Mouse (Mus musculus): ENCODE data around the gene Zfp324. TPM values are rescaled to one million over a fixed set of nuclear protein-coding genes. Genes with fewer than 3 reads are reported as not detected.

The Zfp324 gene
- total RNA-seq, 2 experiments from 2014 or later = 15.3 to 16.7 TPM

GRCm38 (mm10) chr7:13003380-13003779 is 37.7 kb downstream of the Zfp324 start:
- intact Hi-C loops (cut with DNase I) = no loop called here
- DNase-seq (ENCODE audit: extremely low spot score in 1 of 2, low spot score in 2 of 2) = no peak

GRCm38 (mm10) chr7:13006011-13006410 is 40.4 kb downstream of the Zfp324 start:
- intact Hi-C loops (cut with DNase I) = loop anchor here (5.0 kb wide), 2 partner anchors 36 to 94 kb away; no protein-coding TSS in a partner anchor

GRCm38 (mm10) chr7:13006531-13006930 is 40.9 kb downstream of the Zfp324 start:
- intact Hi-C loops (cut with DNase I) = loop anchor here (5.0 kb wide), 2 partner anchors 36 to 94 kb away; no protein-coding TSS in a partner anchor

More at GRCm38 (mm10) chr7:13006011-13006410, 40.4 kb downstream of the Zfp324 start:
- DNase-seq (ENCODE audit: extremely low spot score in 1 of 2, low spot score in 2 of 2) = peak in 1 of 2 experiments; percentile 26

GRCm38 (mm10) chr7:13007341-13008092 is 41.9 kb downstream of the Zfp324 start:
- DNase-seq (ENCODE audit: extremely low spot score in 1 of 2, low spot score in 2 of 2) = peak in 1 of 2 experiments; percentile 58
- intact Hi-C loops (cut with DNase I) = loop anchor here (2.0 to 5.0 kb wide), 3 partner anchors 17 to 95 kb away; no protein-coding TSS in a partner anchor

More at GRCm38 (mm10) chr7:13006531-13006930, 40.9 kb downstream of the Zfp324 start:
- DNase-seq (ENCODE audit: extremely low spot score in 1 of 2, low spot score in 2 of 2) = peak in 1 of 2 experiments; percentile 29

- peak; percentile 94 to 95 for DNase-seq (ENCODE audit: extremely low spot score in 1 of 2, low spot score in 2 of 2)
- intact Hi-C loops (cut with DNase I) = loop anchor here (2.0 to 5.0 kb wide), 3 partner anchors 15 to 97 kb away; no protein-coding TSS in a partner anchor
These were observed 43.7 kb downstream of the Zfp324 start for GRCm38 (mm10) chr7:13009143-13010004.

- DNase-seq (ENCODE audit: extremely low spot score in 1 of 2, low spot score in 2 of 2) = peak in 1 of 2 experiments; percentile 53
- intact Hi-C loops (cut with DNase I) = no loop called here
These were observed 44.6 kb downstream of the Zfp324 start, which contains the start of gene Zbtb45 for GRCm38 (mm10) chr7:13010005-13010908. Gene Zbtb45, minus strand, starts transcription at chr7:13010034.

- no peak for DNase-seq (ENCODE audit: extremely low spot score in 1 of 2, low spot score in 2 of 2)
- intact Hi-C loops (cut with DNase I) = no loop called here
These were observed 48.0 kb downstream of the Zfp324 start for GRCm38 (mm10) chr7:13013671-13014070.

GRCm38 (mm10) chr7:13014275-13014839 is 48.7 kb downstream of the Zfp324 start:
- no peak for DNase-seq (ENCODE audit: extremely low spot score in 1 of 2, low spot score in 2 of 2)
- intact Hi-C loops (cut with DNase I) = no loop called here

- intact Hi-C loops (cut with DNase I) = no loop called here
- DNase-seq (ENCODE audit: extremely low spot score in 1 of 2, low spot score in 2 of 2) = no peak
These were observed 49.6 kb downstream of the Zfp324 start for GRCm38 (mm10) chr7:13015217-13015616.

- peak in 1 of 2 experiments; percentile 86 for DNase-seq (ENCODE audit: extremely low spot score in 1 of 2, low spot score in 2 of 2)
- intact Hi-C loops (cut with DNase I) = no loop called here
These were observed 57.3 kb downstream of the Zfp324 start for GRCm38 (mm10) chr7:13022773-13023535.

Other genes starting within 250 kb of the Zfp324 start
- gene Vmn2r56, start 230.8 kb upstream of the Zfp324 start, total RNA-seq (2021) = under 1 TPM; 0.04 to 0.11 TPM
- gene Zscan18, start 162.2 kb upstream of the Zfp324 start, total RNA-seq (2021) = 10 to 100 TPM; 22.1 to 23.4 TPM
- 10 to 100 TPM; 20.2 to 20.9 TPM for gene Zfp329, start 147.0 kb upstream of the Zfp324 start, total RNA-seq (2021)
- 10 to 100 TPM; 14.5 to 16.7 TPM for gene Zfp110, start 131.1 kb upstream of the Zfp324 start, total RNA-seq (2021)
- 1 to 10 TPM; 7.5 to 7.7 TPM for gene Zfp128, start 84.7 kb upstream of the Zfp324 start, total RNA-seq (2021)
- 10 to 100 TPM; 11.2 to 12.3 TPM for gene Zscan22, start 68.0 kb upstream of the Zfp324 start, total RNA-seq (2021)
- gene Rps5, start 43.5 kb upstream of the Zfp324 start, total RNA-seq (2021) = 100 to 1,000 TPM; 507 to 513 TPM
- 1 to 10 TPM; 1.3 to 1.6 TPM for gene Rnf225, start 38.4 kb upstream of the Zfp324 start, total RNA-seq (2021)
- 1 to 10 TPM; 6.5 to 8.0 TPM for gene Zfp446, start 12.0 kb downstream of the Zfp324 start, total RNA-seq (2021)
- gene Slc27a5, start 32.4 kb downstream of the Zfp324 start, total RNA-seq (2021) = under 1 TPM in 1 of 2 experiments, not detected in 1; 0.20 TPM
- gene Trim28, start 33.3 kb downstream of the Zfp324 start, total RNA-seq (2021) = 100 to 1,000 TPM; 252 to 265 TPM
- 10 to 100 TPM; 31.3 to 32.1 TPM for gene Zbtb45, start 44.2 kb downstream of the Zfp324 start, total RNA-seq (2021)
- 100 to 1,000 TPM; 133 to 134 TPM for gene Chmp2a, start 69.0 kb downstream of the Zfp324 start, total RNA-seq (2021)
- 100 to 1,000 TPM; 221 to 229 TPM for gene Ube2m, start 72.4 kb downstream of the Zfp324 start, total RNA-seq (2021)
- 10 to 100 TPM; 15.2 to 15.9 TPM for gene Mzf1, start 88.9 kb downstream of the Zfp324 start, total RNA-seq (2021)
- gene Vmn1r85, start 129.3 kb downstream of the Zfp324 start, total RNA-seq (2021) = under 1 TPM in 1 of 2 experiments, not detected in 1; 0.06 TPM
- not detected for gene Vmn1r86, start 154.1 kb downstream of the Zfp324 start, total RNA-seq (2021)
- not detected for gene Vmn1r87, start 174.3 kb downstream of the Zfp324 start, total RNA-seq (2021)
- gene Vmn1r88, start 193.7 kb downstream of the Zfp324 start, total RNA-seq (2021) = under 1 TPM; 0.17 to 0.20 TPM
- gene Vmn1r89, start 247.2 kb downstream of the Zfp324 start, total RNA-seq (2021) = not detected